Mouse (Mus musculus) MEL (cell line): Measurements from ENCODE around the gene Stk38l. TPM values are rescaled to one million over a fixed set of nuclear protein-coding genes. Genes with fewer than 3 reads are reported as not detected.

Source experiments
- DNase-seq: peaks from one replicate; pipeline ENCODE4 v3.0.0; 2011; ENCODE audit warnings: low read depth, low spot score
- H3K27ac ChIP-seq: 2 replicates; pipeline ENCODE4 v1.5.1; 2012; ENCODE audit warnings: low read depth, mild to moderate bottlenecking, control low read depth, low read length, moderate library complexity; ENCODE audit not compliant: control insufficient read depth
- H3K27me3 ChIP-seq, 2 experiments: fragments of 150-350 bp in 1 of 2; sonication (generic) in 1 of 2; 2 replicates each; pipeline ENCODE4 v1.6.1; 2012; ENCODE audit warnings: low read length in 2 of 2, mild to moderate bottlenecking in 2 of 2, improper control_type of control experiment in 1 of 2, moderate library complexity in 1 of 2; ENCODE audit not compliant: insufficient read depth in 2 of 2, control insufficient read depth in 1 of 2
- H3K36me3 ChIP-seq, 2 experiments: 2 replicates each; pipeline ENCODE4 v1.6.1; 2012 to 2014; ENCODE audit warnings: low read length in 2 of 2, improper control_type of control experiment in 1 of 2, inconsistent platforms in 1 of 2, mild to moderate bottlenecking in 1 of 2; ENCODE audit not compliant: insufficient read depth in 2 of 2, control insufficient read depth in 1 of 2
- H3K4me1 ChIP-seq, 2 experiments: fragments of 150-350 bp in 1 of 2; sonication (generic) in 1 of 2; 2 replicates each; pipeline ENCODE4 v1.6.1; 2012; ENCODE audit warnings: low read length in 2 of 2, improper control_type of control experiment in 1 of 2, mild to moderate bottlenecking in 1 of 2; ENCODE audit not compliant: insufficient read depth in 2 of 2, control insufficient read depth in 1 of 2
- H3K4me3 ChIP-seq, 2 experiments: fragments of 150-350 bp in 1 of 2; sonication (generic) in 1 of 2; 2 replicates each; pipeline ENCODE4 v1.5.1; 2012; ENCODE audit warnings: low read depth in 2 of 2, low read length in 2 of 2, mild to moderate bottlenecking in 2 of 2, moderate library complexity in 2 of 2, control low read depth in 1 of 2, improper control_type of control experiment in 1 of 2; ENCODE audit not compliant: control insufficient read depth in 1 of 2, insufficient read depth in 1 of 2
- H3K79me2 ChIP-seq: 2 replicates; pipeline ENCODE4 v1.6.1; 2012; ENCODE audit warnings: mild to moderate bottlenecking, low read length, moderate library complexity; ENCODE audit not compliant: control insufficient read depth, poor library complexity, insufficient read depth
- H3K9ac ChIP-seq: 2 replicates; pipeline ENCODE4 v1.6.1; 2012; ENCODE audit warnings: low read depth, mild to moderate bottlenecking, control low read depth, low read length, moderate library complexity; ENCODE audit not compliant: control insufficient read depth, poor library complexity, severe bottlenecking
- H3K9me3 ChIP-seq: fragments of 150-350 bp; sonication (generic); replicated peaks from 2 replicates; pipeline ENCODE4 v1.6.1; 2012; ENCODE audit warnings: mild to moderate bottlenecking, low read length, improper control_type of control experiment, moderate library complexity; ENCODE audit not compliant: insufficient read depth
- BHLHE40 ChIP-seq: IDR thresholded peaks from 2 replicates; pipeline ENCODE4 v1.6.1; 2012; ENCODE audit warnings: low read depth, mild to moderate bottlenecking, inconsistent platforms, low read length, improper control_type of control experiment, borderline replicate concordance
- CHD1 ChIP-seq: IDR thresholded peaks from 2 replicates; pipeline ENCODE4 v1.6.1; 2012; ENCODE audit warnings: low read depth, mild to moderate bottlenecking, inconsistent platforms, low read length, improper control_type of control experiment
- CHD2 ChIP-seq: IDR thresholded peaks from 2 replicates; pipeline ENCODE4 v1.6.1; 2011; ENCODE audit warnings: low read length, improper control_type of control experiment
- CTCF ChIP-seq, 3 experiments: IDR thresholded peaks in 2 of 3; conservative IDR thresholded peaks in 1 of 3; 2 replicates each; pipeline ENCODE4 v1.5.1; 2011 to 2012; ENCODE audit warnings: low read length in 3 of 3, low read depth in 2 of 3, mild to moderate bottlenecking in 2 of 3, improper control_type of control experiment in 1 of 3, inconsistent platforms in 1 of 3, mixed read lengths in 1 of 3, moderate library complexity in 1 of 3; ENCODE audit not compliant: control insufficient read depth in 1 of 3, insufficient read depth in 1 of 3, poor library complexity in 1 of 3, severe bottlenecking in 1 of 3
- E2F4 ChIP-seq: IDR thresholded peaks from 2 replicates; pipeline ENCODE4 v1.6.1; 2011; ENCODE audit warnings: low read depth, low read length, improper control_type of control experiment, borderline replicate concordance
- EP300 ChIP-seq, 2 experiments: IDR thresholded peaks; 2 replicates each; pipeline ENCODE4 v1.6.1; 2011; ENCODE audit warnings: improper control_type of control experiment in 2 of 2, low read length in 2 of 2, low read depth in 1 of 2, mild to moderate bottlenecking in 1 of 2
- HCFC1 ChIP-seq: IDR thresholded peaks from 2 replicates; pipeline ENCODE4 v1.6.1; 2012; ENCODE audit warnings: low read depth, mild to moderate bottlenecking, inconsistent platforms, low read length, improper control_type of control experiment, moderate library complexity
- JUND ChIP-seq: IDR thresholded peaks from 2 replicates; pipeline ENCODE4 v1.6.1; 2011; ENCODE audit warnings: low read depth, mild to moderate bottlenecking, improper control_type of control experiment, low read length
- KAT2A ChIP-seq: conservative IDR thresholded peaks from 2 replicates; pipeline ENCODE4 v1.6.1; 2012; ENCODE audit warnings: low read depth, low read length, improper control_type of control experiment, inconsistent platforms
- MAX ChIP-seq: IDR thresholded peaks from 2 replicates; pipeline ENCODE4 v1.6.1; 2011; ENCODE audit warnings: low read length, improper control_type of control experiment
- MEF2A ChIP-seq: IDR thresholded peaks from 2 replicates; pipeline ENCODE4 v1.6.1; 2014; ENCODE audit warnings: low read depth, mild to moderate bottlenecking, inconsistent platforms, low read length, improper control_type of control experiment; ENCODE audit not compliant: poor library complexity, insufficient replicate concordance, severe bottlenecking; ENCODE audit errors: extremely low read depth
- MXI1 ChIP-seq: IDR thresholded peaks from 2 replicates; pipeline ENCODE4 v1.6.1; 2011; ENCODE audit warnings: mild to moderate bottlenecking, low read depth, low read length, improper control_type of control experiment
- MYC ChIP-seq: IDR thresholded peaks from 2 replicates; pipeline ENCODE4 v1.6.1; 2011; ENCODE audit warnings: low read depth, mild to moderate bottlenecking, low read length, improper control_type of control experiment, moderate library complexity
- NELFE ChIP-seq: IDR thresholded peaks from 2 replicates; pipeline ENCODE4 v1.6.1; 2011; ENCODE audit warnings: low read depth, low read length, improper control_type of control experiment
- POLR2AphosphoS2 ChIP-seq: IDR thresholded peaks from 2 replicates; pipeline ENCODE4 v1.6.1; 2011; ENCODE audit warnings: low read length, improper control_type of control experiment
- POLR2AphosphoS5 ChIP-seq: IDR thresholded peaks from 2 replicates; pipeline ENCODE4 v1.6.1; 2012; ENCODE audit warnings: low read depth, borderline replicate concordance, mild to moderate bottlenecking, inconsistent platforms, low read length, moderate library complexity, mixed read lengths
- RAD21 ChIP-seq: IDR thresholded peaks from 2 replicates; pipeline ENCODE4 v1.6.1; 2011; ENCODE audit warnings: mild to moderate bottlenecking, low read depth, low read length, improper control_type of control experiment
- TAL1 ChIP-seq: IDR thresholded peaks from 2 replicates; pipeline ENCODE4 v1.6.1; 2012; ENCODE audit warnings: mild to moderate bottlenecking, inconsistent platforms, low read length, moderate library complexity, mixed read lengths
- TBP ChIP-seq: IDR thresholded peaks from 2 replicates; pipeline ENCODE4 v1.8.0; 2011; ENCODE audit warnings: low read depth, low read length, improper control_type of control experiment
- UBTF ChIP-seq: IDR thresholded peaks from 2 replicates; pipeline ENCODE4 v1.6.1; 2012; ENCODE audit warnings: low read depth, mild to moderate bottlenecking, inconsistent platforms, low read length, improper control_type of control experiment, moderate library complexity, borderline replicate concordance; ENCODE audit not compliant: insufficient read depth
- USF2 ChIP-seq, 2 experiments: IDR thresholded peaks; 2 replicates each; pipeline ENCODE4 v1.6.1; 2011 to 2012; ENCODE audit warnings: improper control_type of control experiment in 2 of 2, low read length in 2 of 2, borderline replicate concordance in 1 of 2, inconsistent platforms in 1 of 2, low read depth in 1 of 2, mild to moderate bottlenecking in 1 of 2; ENCODE audit not compliant: insufficient read depth in 1 of 2
- ZMIZ1 ChIP-seq: IDR thresholded peaks from 2 replicates; pipeline ENCODE4 v1.6.1; 2012; ENCODE audit warnings: low read depth, mild to moderate bottlenecking, inconsistent platforms, low read length, improper control_type of control experiment, moderate library complexity
- ZNF384 ChIP-seq: IDR thresholded peaks from 2 replicates; pipeline ENCODE4 v1.6.1; 2012; ENCODE audit warnings: low read depth, mild to moderate bottlenecking, inconsistent platforms, low read length, improper control_type of control experiment
- polyA plus RNA-seq, 2 experiments: library from polyadenylated mRNA; stranded (reverse) in 1 of 2; unstranded in 1 of 2; fragments of >175 nt in 1 of 2; fragments of >200 nt in 1 of 2; gene quantifications; 2 replicates each; pipeline versions ENCODE4 v1.2.1 to v1.2.4; 2012; ENCODE audit warnings: low replicate concordance in 2 of 2, low read depth in 1 of 2; ENCODE audit not compliant: insufficient read length in 2 of 2, insufficient read depth in 1 of 2, missing spikeins in 1 of 2
- total RNA-seq: library from RNA; depleted of rRNA; stranded (reverse); fragments of 300-350 nt; gene quantifications from 2 replicates; pipeline ENCODE4 v1.2.3, GENCODE M21; 2012

Gene Stk38l
- total and polyA plus RNA-seq, 3 experiments, result 5.1 to 9.2 TPM; not detected in 1

DNA sequence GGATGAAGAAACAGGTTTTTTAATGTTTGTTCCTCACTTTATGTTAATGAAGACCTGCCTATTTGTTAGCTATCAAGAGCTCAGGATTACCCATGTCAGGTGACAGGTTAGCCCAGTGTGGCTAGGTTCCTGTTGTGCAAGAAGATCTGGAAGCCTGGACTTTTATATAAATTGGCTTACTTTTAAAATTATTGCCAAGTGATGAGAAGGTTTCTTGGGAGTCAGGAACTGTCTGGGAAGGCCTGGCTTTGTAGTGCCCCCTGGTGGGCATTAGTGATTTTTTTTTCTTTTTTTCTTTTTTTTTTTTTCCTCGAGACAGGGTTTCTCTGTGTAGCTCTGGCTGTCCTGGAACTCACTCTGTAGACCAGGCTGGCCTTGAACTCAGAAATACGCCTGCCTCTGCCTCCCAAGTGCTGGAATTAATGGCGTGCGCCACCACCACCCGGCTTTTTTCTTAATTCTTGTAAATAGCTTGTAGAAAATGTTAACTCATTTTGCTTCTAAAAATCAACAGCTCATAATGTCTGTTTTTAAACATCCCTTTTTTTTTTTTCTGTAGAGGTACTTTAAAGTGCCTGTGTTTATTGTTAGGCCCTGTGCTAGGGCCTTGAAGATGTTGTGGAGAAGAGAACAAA, 37.6 kb downstream of the Stk38l start (continued):
- no peak for TF ChIP-seq BHLHE40
- no peak for TF ChIP-seq CHD2
- no peak for TF ChIP-seq E2F4
- no peak for TF ChIP-seq MAX
- no peak for TF ChIP-seq HCFC1
- no peak for TF ChIP-seq TBP
- peak; percentile 97 for TF ChIP-seq ZNF384
- TF ChIP-seq USF2 (IDR thresholded peaks at IDR 0.05; ENCODE audit: borderline replicate concordance in 1 of 2, insufficient read depth in 1 of 2, low read depth in 1 of 2, low read length in 2 of 2), result no peak
- TF ChIP-seq NELFE, result no peak
- no peak for TF ChIP-seq UBTF
- TF ChIP-seq ZMIZ1, result no peak
- TF ChIP-seq MYC, result no peak
- TF ChIP-seq CHD1, result no peak
- no peak for TF ChIP-seq TAL1
- TF ChIP-seq MXI1, result no peak
- no peak for TF ChIP-seq POLR2AphosphoS5
- TF ChIP-seq EP300 (IDR thresholded peaks at IDR 0.05; ENCODE audit: low read depth in 1 of 2, low read length in 2 of 2), result no peak
- TF ChIP-seq MEF2A, result no peak
- peak; percentile 54 for TF ChIP-seq RAD21
- TF ChIP-seq, all 39 proteins: peak for 6

DNA sequence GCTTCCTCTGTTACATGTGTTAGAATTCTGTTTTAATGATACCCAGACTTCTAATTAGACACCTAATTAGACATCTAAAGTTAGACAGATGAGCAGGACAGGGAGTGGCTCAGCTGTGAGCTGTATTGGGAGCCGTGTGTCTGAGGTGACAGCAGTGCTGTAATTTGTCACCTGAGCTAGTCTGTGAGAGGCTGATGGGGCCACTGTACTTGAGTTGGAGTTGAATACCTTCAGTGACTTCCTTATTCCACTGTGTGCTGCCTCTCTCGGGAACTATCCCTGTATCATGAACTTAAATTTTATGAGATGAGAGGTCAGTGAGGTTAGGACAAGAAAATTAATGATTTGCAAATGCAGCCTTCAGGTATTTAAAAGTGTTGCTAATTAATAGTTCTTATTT, 39.8 kb downstream of the Stk38l start:
- H3K27ac ChIP-seq, result no peak overlapping the region
- peaks cover 7 to 12% of the 10 kb centered on the region in 2 experiments for H3K4me1 ChIP-seq
- H3K9me3 ChIP-seq, result no peaks in the 10 kb centered on the region
- peaks cover 0 to 13% of the 10 kb centered on the region in 2 experiments; a peak in 3 of 4 replicates for H3K36me3 ChIP-seq
- DNase-seq, result no peak
- TF ChIP-seq NELFE (no peak), TBP (no peak), MEF2A (no peak), MAX (no peak), JUND (no peak), HCFC1 (no peak), CTCF (IDR thresholded peaks at IDR 0.05 in 2 of 3, conservative IDR thresholded peaks at IDR 0.05 in 1 of 3; ENCODE audit: control insufficient read depth in 1 of 3, insufficient read depth in 1 of 3, low read depth in 2 of 3, low read length in 3 of 3, poor library complexity in 1 of 3, severe bottlenecking in 1 of 3) (no peak), POLR2AphosphoS2 (no peak), KAT2A (no peak), USF2 (IDR thresholded peaks at IDR 0.05; ENCODE audit: borderline replicate concordance in 1 of 2, insufficient read depth in 1 of 2, low read depth in 1 of 2, low read length in 2 of 2) (no peak)
- no peak overlapping the region for H3K9ac ChIP-seq
- no peaks in the 10 kb centered on the region for H3K27me3 ChIP-seq
- no peaks in the 10 kb centered on the region for H3K79me2 ChIP-seq
- H3K4me3 ChIP-seq, result no peak overlapping the region
